Mouse (Mus musculus): Measurements from ENCODE around the gene Mtmr10. TPM values are rescaled to one million over a fixed set of nuclear protein-coding genes. Genes with fewer than 3 reads are reported as not detected.

Mtmr10 gene
- polyA plus RNA-seq, 1 experiment from 2014 or later = 19.6 TPM

DNA sequence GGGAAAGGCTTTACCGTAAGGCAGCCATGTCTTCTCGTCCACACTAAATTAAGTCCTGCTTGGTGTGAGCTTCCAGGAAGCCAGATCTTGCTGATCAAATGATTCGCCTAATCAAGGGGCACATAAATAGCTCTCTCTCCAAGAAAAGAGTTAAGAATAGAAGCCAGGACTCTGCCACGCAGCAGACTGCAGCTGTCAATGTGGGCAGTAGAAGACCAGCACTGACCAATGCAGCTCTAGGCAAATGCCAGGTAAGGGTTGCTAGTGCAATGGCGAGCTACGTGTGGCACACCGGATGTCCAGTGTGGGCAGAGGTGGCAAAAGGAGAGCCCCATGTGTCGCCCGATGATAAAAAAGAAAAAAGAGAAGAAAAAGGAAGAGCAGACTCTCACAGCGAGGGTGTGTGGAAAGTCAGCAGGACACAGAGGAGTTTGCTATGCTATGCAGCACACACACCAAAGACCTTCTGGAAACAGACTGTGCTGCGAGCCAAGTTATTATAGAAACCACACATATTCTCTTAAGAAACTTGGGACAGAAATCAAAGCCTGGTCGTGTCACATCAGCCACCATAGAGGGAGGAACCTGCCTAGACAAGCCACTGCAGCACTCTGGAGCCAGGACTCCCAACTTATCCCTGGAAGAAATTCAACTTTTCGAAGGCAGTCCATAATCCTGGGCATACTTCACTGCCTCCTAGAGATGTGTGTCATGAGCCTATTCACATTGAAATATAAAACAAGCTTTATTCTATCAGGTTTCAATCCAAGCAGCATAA, 21.8 kb upstream of the Mtmr10 start:
- Histone ChIP-seq H3K4me1 (no peaks in the 10 kb centered on the region), H3K9me3 (peaks cover 17% of the 10 kb centered on the region; the same call in 1 of the 2 replicates), H3K4me3 (no peak overlapping the region), H3K9ac (replicated peaks) (no peak overlapping the region), H3K36me3 (no peaks in the 10 kb centered on the region), H3K27me3 (peaks cover 18% of the 10 kb centered on the region), H3K4me2 (replicated peaks) (no peak overlapping the region), H3K27ac (replicated peaks) (no peak overlapping the region)
- WGBS = 87% methylated on average over 13 of the region's 13 CpGs
- ATAC-seq (ENCODE audit: low FRiP score, low read depth) = no peak

DNA sequence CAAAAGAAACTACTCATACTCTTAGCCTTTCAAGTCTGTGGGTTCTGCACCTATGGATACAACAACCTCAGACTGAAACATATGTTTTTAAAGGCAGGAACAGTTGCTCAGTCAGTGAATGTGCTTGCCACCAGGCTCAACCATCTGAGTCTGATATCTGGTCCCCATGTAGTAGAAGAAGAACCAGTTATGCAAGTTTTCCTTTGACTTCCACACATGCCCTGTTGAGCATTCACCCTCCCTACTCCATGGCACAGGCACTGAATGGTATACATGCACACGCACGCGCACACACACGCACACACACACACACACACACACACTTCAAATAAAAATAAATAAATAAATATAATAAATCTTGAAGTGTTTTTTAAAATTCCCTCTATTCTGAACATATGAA, 20.9 kb upstream of the Mtmr10 start:
- ATAC-seq (ENCODE audit: low FRiP score, low read depth) = no peak
- no peaks in the 10 kb centered on the region for H3K36me3 ChIP-seq
- H3K9me3 ChIP-seq = peaks cover 17% of the 10 kb centered on the region; the same call in 1 of the 2 replicates
- no peak overlapping the region for H3K4me3 ChIP-seq
- no peaks in the 10 kb centered on the region for H3K4me1 ChIP-seq
- H3K4me2 ChIP-seq (replicated peaks) = no peak overlapping the region
- no peak overlapping the region for H3K27ac ChIP-seq (replicated peaks)
- no peak overlapping the region for H3K9ac ChIP-seq (replicated peaks)
- H3K27me3 ChIP-seq = peaks cover 18% of the 10 kb centered on the region
- 93% methylated on average over 4 of the region's 4 CpGs for WGBS

DNA sequence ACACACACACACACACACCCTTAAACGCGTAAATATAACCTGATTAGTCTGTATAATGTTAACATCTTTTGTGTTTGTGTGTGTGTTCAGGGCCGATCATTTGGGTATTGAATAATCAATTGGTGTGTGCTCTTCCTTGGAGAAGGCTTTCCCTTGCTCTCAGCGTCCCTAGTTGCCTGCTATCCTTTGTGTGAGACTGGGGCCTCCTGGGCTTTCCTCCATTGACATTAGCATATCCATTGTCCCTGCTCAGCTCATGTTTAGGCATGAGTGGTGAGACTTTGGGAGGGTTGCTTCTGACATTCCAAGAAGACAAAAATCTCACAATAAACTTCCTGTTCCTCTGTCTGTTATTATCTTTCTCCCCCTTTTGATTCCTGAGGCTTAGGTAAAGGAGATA, 15.5 kb upstream of the Mtmr10 start:
- WGBS = under 1% methylated on average over 4 of the region's 4 CpGs
- peak overlapping the region; percentile 75 for H3K27ac ChIP-seq (replicated peaks)
- ATAC-seq (ENCODE audit: low FRiP score, low read depth) = peak; percentile 95
- H3K4me1 ChIP-seq = peaks cover 13% of the 10 kb centered on the region
- no peak overlapping the region; the same call in 1 of the 2 replicates for H3K9ac ChIP-seq (replicated peaks)
- no peaks in the 10 kb centered on the region for H3K36me3 ChIP-seq
- no peak overlapping the region for H3K4me2 ChIP-seq (replicated peaks)
- no peak overlapping the region for H3K4me3 ChIP-seq
- H3K9me3 ChIP-seq = 0 out of 2 replicates have a peak, but pooled peaks cover 5% of the 10 kb centered on the region
- H3K27me3 ChIP-seq = peaks cover 18% of the 10 kb centered on the region

DNA sequence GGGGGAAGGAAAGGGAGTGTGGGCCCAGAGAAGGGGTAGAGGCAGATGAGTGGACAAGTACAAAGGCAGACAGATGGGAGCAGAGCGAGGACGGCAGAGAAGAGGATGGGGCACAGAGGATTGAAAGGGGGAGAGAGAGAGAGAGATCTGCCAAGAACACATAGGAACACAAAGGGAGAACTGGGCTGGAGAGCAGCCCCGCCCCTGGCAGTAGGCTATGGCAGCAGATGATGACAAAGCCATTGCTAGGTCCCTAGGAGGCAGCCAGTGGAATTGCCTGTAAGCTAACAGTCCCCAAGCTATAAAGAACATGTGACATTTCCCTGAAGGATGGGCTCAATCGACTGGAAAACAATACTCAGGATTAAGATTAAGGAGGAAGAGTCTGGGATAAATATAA, 11.9 kb upstream of the Mtmr10 start:
- H3K4me2 ChIP-seq (replicated peaks) = no peak overlapping the region
- no peak overlapping the region for H3K9ac ChIP-seq (replicated peaks)
- WGBS = 70% methylated on average over 4 of the region's 4 CpGs
- no peaks in the 10 kb centered on the region for H3K36me3 ChIP-seq
- H3K4me3 ChIP-seq = no peak overlapping the region
- H3K27me3 ChIP-seq = no peaks in the 10 kb centered on the region; the same call in 1 of the 2 replicates
- no peaks in the 10 kb centered on the region for H3K9me3 ChIP-seq
- ATAC-seq (ENCODE audit: low FRiP score, low read depth) = no peak
- H3K4me1 ChIP-seq = peaks cover 13% of the 10 kb centered on the region
- no peak overlapping the region for H3K27ac ChIP-seq (replicated peaks)

DNA sequence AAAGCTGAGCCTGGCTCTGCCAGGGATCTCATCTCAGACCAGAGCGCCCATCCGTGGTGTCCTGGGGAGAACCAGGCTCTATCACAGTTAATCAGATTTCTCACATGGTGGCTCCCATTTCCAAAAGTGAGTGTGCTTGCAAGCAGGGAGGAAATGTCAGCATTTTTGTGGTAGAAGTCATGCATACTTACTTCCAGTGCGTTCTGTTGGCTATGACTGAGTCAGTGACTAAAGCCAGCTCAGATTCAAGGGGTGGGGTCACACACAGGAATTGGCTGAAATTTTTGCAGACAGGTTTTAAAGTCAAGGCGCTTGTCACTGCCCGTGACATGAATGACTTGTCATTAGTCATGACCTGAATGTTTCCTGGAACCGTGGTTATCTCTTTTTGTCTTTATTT, 10.5 kb upstream of the Mtmr10 start:
- Histone ChIP-seq H3K36me3 (no peaks in the 10 kb centered on the region), H3K4me1 (peaks cover 11% of the 10 kb centered on the region), H3K4me2 (replicated peaks) (no peak overlapping the region), H3K27me3 (no peaks in the 10 kb centered on the region), H3K27ac (replicated peaks) (no peak overlapping the region), H3K9me3 (no peaks in the 10 kb centered on the region), H3K9ac (replicated peaks) (no peak overlapping the region), H3K4me3 (no peak overlapping the region)
- WGBS = 61% methylated on average over 6 of the region's 6 CpGs
- ATAC-seq (ENCODE audit: low FRiP score, low read depth) = no peak

DNA sequence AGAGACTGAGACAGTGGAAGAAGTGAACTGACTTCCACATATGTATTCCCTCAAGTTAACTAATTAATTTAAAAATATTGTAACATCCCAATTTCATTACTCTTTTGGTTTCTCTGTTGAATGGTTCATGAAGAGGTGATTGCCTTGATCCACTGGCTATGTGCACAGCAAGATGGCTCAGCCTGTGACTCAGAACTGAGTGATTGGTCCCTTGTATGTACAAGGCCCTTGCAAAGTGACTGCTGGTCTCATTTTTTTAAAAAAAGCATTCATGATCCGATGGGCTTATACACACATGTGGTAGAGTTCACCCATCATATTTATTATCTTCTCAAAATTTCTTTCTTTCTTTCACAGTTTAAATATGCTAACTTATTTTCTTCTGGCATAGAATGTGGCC, 8.9 kb upstream of the Mtmr10 start:
- WGBS = 90% methylated on average over 1 of the region's 1 CpGs

DNA sequence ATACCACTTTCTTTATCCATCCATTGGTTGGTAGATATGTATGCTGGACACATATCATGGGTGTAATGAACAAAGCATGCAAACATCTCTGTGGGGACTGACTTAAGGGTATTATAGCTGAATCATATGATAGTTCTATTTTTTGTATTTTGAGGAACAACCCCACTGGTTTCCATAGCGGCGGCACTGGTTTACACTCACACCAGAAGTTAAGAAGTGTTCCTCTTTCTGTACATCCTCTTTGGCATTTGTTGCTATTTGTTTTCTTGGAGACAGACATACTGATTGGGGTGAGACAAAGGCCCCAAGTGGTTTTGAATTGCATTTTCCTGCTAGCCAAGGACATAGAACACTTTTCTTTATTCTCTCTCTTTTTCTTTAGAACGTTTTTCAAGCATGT, 7.9 kb upstream of the Mtmr10 start:
- no peak for ATAC-seq (ENCODE audit: low FRiP score, low read depth)
- Histone ChIP-seq H3K36me3 (no peaks in the 10 kb centered on the region), H3K4me1 (0 out of 2 replicates have a peak, but pooled peaks cover 5% of the 10 kb centered on the region), H3K4me3 (no peak overlapping the region), H3K4me2 (replicated peaks) (no peak overlapping the region), H3K27me3 (no peaks in the 10 kb centered on the region), H3K27ac (replicated peaks) (no peak overlapping the region), H3K9ac (replicated peaks) (no peak overlapping the region), H3K9me3 (no peaks in the 10 kb centered on the region)
- WGBS = 85% methylated on average over 3 of the region's 3 CpGs

More for the DNA sequence above, 8.9 kb upstream of the Mtmr10 start:
- no peak overlapping the region for H3K4me3 ChIP-seq
- H3K9me3 ChIP-seq = no peaks in the 10 kb centered on the region
- H3K4me1 ChIP-seq = 0 out of 2 replicates have a peak, but pooled peaks cover 5% of the 10 kb centered on the region
- H3K27me3 ChIP-seq = no peaks in the 10 kb centered on the region
- no peak overlapping the region for H3K27ac ChIP-seq (replicated peaks)
- ATAC-seq (ENCODE audit: low FRiP score, low read depth) = no peak
- no peaks in the 10 kb centered on the region for H3K36me3 ChIP-seq
- H3K9ac ChIP-seq (replicated peaks) = no peak overlapping the region
- no peak overlapping the region for H3K4me2 ChIP-seq (replicated peaks)

DNA sequence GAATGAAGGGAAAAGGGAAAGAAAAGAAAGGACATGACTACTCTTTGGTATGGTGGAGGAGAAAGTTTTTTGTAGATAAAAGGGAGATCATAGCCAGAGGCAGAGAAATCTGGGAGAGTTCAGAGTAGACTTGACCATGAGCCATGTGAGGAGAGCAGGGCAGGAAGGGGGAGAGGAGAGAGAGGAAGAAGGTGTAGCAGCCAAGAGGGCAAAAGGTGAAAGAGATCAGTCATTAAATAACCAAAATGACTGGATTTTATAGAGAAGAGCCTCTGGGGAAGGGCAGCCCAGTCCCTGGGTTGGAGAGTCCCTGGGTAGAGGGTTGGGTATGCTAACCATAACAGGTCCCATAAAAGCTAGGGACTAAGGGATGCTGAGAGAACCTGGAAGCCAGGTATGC, 887 bp upstream of the Mtmr10 start:
- H3K27ac ChIP-seq (replicated peaks) = no peak overlapping the region
- H3K4me1 ChIP-seq = 0 out of 2 replicates have a peak, but pooled peaks cover 18% of the 10 kb centered on the region
- H3K9ac ChIP-seq (replicated peaks) = no peak overlapping the region
- H3K9me3 ChIP-seq = no peaks in the 10 kb centered on the region
- H3K4me3 ChIP-seq = 0 out of 2 replicates have a peak overlapping the region, but pooled peaks have one; percentile 85
- H3K4me2 ChIP-seq (replicated peaks) = peak overlapping the region; percentile 62
- no peaks in the 10 kb centered on the region for H3K36me3 ChIP-seq
- H3K27me3 ChIP-seq = no peaks in the 10 kb centered on the region
- ATAC-seq (ENCODE audit: low FRiP score, low read depth) = peak; percentile 8; the same call in 1 of the 2 replicates

DNA sequence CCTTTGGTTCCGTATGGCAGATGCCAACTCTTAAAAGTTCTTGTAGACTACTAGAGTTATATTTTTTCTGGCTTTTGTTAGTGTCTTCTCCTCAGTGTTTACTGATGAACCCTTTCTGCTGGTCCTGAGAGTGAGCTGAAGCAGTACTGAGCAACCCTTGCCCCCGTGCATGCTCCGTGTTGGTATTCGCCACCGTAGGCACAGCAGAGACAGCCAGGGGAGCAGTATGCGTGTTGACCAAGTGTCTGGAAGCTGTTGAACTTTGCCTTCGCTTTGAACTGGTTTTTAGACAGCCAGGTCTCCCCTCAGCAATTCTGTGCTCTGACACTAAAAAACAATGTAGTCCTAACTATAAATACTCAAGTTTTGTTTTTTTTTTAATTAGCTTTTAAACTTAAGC, 2.0 kb downstream of the Mtmr10 start:
- H3K36me3 ChIP-seq = 0 out of 2 replicates have a peak, but pooled peaks cover 4% of the 10 kb centered on the region
- H3K4me3 ChIP-seq = no peak overlapping the region
- H3K27ac ChIP-seq (replicated peaks) = no peak overlapping the region
- no peaks in the 10 kb centered on the region for H3K27me3 ChIP-seq
- no peak overlapping the region for H3K9ac ChIP-seq (replicated peaks)
- no peak for ATAC-seq (ENCODE audit: low FRiP score, low read depth)
- 93% methylated on average over 7 of the region's 7 CpGs for WGBS
- H3K9me3 ChIP-seq = no peaks in the 10 kb centered on the region
- H3K4me1 ChIP-seq = 0 out of 2 replicates have a peak, but pooled peaks cover 18% of the 10 kb centered on the region
- no peak overlapping the region for H3K4me2 ChIP-seq (replicated peaks)

DNA sequence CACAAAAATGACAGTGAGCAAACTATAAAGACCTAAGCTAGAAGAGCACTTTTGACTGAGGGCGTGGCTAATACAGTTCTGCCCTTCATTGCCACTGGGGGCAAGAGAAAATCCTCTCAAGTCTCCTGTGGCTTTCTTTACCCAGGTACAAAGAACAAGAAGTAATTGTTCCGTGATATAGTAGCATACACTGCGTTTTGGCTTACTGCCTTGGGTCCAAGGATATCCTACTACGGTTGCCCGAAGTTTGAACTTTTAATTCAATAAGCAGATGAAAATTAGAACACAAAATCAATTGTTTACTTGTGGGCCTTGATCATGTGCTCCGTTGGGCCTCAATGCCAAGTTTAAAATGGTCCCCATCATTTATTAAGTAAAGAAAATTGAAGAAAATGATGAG, 3.0 kb downstream of the Mtmr10 start:
- Histone ChIP-seq H3K27ac (replicated peaks) (no peak overlapping the region), H3K9me3 (no peaks in the 10 kb centered on the region), H3K4me3 (no peak overlapping the region), H3K27me3 (no peaks in the 10 kb centered on the region), H3K4me1 (0 out of 2 replicates have a peak, but pooled peaks cover 18% of the 10 kb centered on the region), H3K9ac (replicated peaks) (no peak overlapping the region), H3K36me3 (0 out of 2 replicates have a peak, but pooled peaks cover 4% of the 10 kb centered on the region), H3K4me2 (replicated peaks) (no peak overlapping the region)
- no peak for ATAC-seq (ENCODE audit: low FRiP score, low read depth)
- 93% methylated on average over 6 of the region's 6 CpGs for WGBS

DNA sequence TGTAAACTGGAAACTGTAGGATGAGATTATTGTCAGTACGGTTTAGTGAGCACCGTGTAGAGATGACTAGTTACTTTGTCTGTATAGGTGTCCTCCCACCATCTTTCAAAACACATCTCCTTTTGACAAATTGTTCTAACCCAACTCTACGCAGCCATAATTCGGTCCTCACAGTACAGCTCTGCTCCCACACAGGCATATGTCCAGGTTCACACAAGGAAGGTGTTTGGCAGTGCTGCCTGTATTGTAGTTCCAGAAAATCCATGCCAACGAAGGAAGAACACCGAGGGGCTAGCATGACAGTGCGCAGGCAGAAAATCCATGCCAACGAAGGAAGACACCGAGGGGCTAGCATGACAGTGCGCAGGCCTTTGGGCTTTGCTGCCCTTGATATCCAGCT, 4.3 kb downstream of the Mtmr10 start:
- Histone ChIP-seq H3K27me3 (no peaks in the 10 kb centered on the region), H3K36me3 (0 out of 2 replicates have a peak, but pooled peaks cover 4% of the 10 kb centered on the region), H3K4me2 (replicated peaks) (no peak overlapping the region), H3K4me3 (no peak overlapping the region), H3K9me3 (no peaks in the 10 kb centered on the region), H3K9ac (replicated peaks) (no peak overlapping the region), H3K27ac (replicated peaks) (no peak overlapping the region), H3K4me1 (peaks cover 24% of the 10 kb centered on the region)
- no peak for ATAC-seq (ENCODE audit: low FRiP score, low read depth)
- 94% methylated on average over 10 of the region's 10 CpGs for WGBS

DNA sequence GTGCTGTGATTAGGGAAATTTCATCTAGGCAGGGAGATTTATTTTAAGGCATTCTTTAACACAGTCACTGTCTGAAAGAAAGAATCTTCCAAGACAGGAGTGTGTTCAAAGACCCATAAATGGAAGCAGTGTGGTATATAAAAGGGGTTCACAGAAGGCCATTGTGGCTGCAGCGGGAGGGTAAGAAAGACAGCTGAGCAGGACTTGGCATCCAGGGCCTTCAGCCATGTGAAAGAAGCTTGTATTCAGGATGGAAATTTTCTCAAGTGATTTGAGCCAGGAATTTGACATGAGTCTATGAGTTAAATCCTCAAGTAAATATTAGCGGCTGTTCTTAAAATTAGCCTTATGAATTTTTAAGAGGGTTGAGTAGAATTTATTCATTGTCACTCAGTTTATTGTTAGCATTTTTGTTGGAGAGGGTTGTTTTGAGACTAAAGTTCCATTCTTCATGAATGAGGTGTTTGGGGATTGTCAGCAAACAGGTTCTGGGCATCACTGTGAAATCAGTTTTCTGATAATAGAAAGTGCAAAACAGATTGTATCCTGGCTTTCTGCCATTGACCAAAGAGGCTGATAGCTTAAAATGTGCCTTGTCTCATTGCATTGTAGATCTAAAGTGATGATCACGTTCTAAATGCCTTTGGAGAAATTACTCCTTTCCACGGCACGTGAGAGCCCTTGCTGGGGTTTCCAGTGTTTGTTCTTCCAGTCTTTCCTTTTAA, 9.0 kb downstream of the Mtmr10 start:
- H3K4me1 ChIP-seq = peaks cover 16% of the 10 kb centered on the region
- no peaks in the 10 kb centered on the region for H3K27me3 ChIP-seq
- WGBS = 54% methylated on average over 5 of the region's 5 CpGs
- H3K36me3 ChIP-seq = peaks cover 23% of the 10 kb centered on the region
- no peaks in the 10 kb centered on the region for H3K9me3 ChIP-seq
- no peak overlapping the region for H3K4me2 ChIP-seq (replicated peaks)
- H3K9ac ChIP-seq (replicated peaks) = no peak overlapping the region
- ATAC-seq (ENCODE audit: low FRiP score, low read depth) = 0 out of 2 replicates have a peak, but pooled peaks have one; percentile 27
- H3K27ac ChIP-seq (replicated peaks) = no peak overlapping the region
- H3K4me3 ChIP-seq = no peak overlapping the region
